8 mouse cellular contexts compared by ENCODE assay signal in genomic region chr8:70754871-70755660, GRCm38 (mm10). TPM values are rescaled to one million over a fixed set of nuclear protein-coding genes. Genes with fewer than 3 reads are reported as not detected.
DNase-seq lines count a peak whose midpoint lies in the region; ATAC-seq and TF ChIP-seq lines count a peak whose summit lies in the region.
"Had no signal": no experiment of that assay in that cellular context is flagged by ENCODE, and none has a peak within 500 bp of the region (broad histone marks: within the 10 kb centered on the region; RNA-seq: fewer than 3 reads in every experiment).

No protein-coding gene starts in this region.

- no peak for TF ChIP-seq CTCF in C2C12 (IDR thresholded peaks at IDR 0.05; ENCODE audit: control insufficient read depth, insufficient read depth, insufficient read length)

- peak overlapping the region; percentile 49 for H3K9ac ChIP-seq in ES-E14 (ENCODE audit: insufficient read depth, low read depth, low read length, poor library complexity, severe bottlenecking)
- H3K9ac ChIP-seq in heart, embryonic 13.5 days: peak overlapping the region; percentile 89
- peak overlapping the region; percentile 69 for H3K9ac ChIP-seq in liver, embryonic 16.5 days (ENCODE audit: low read depth, low read length)

- no peak for ATAC-seq in heart, embryonic 13.5 days (ENCODE audit: extremely low read depth, insufficient number of reproducible peaks, low FRiP score, low TSS enrichment)
- peak; percentile 1 for ATAC-seq in liver, embryonic 16.5 days (ENCODE audit: low read depth)

- WGBS in heart, embryonic 13.5 days: 14% methylated on average over 50 of the region's 50 CpGs
- WGBS in liver, embryonic 16.5 days (ENCODE audit: insufficient replicate concordance): 14% methylated on average over 50 of the region's 50 CpGs

- no peak for DNase-seq in ES-E14 (ENCODE audit: low read depth, low spot score)
- DNase-seq in cerebellum, postnatal 10 days: peak; percentile 90 to 93
- peak; percentile 50 to 80 for DNase-seq in kidney, postnatal 25 days
- peak; percentile 79 for DNase-seq in right cerebral cortex, adult 18-20 months

- peak overlapping the region; percentile 61 for H3ac ChIP-seq in C2C12 (ENCODE audit: control insufficient read depth, insufficient read length, low read depth)

- H3K27me3 ChIP-seq in C2C12 (ENCODE audit: control insufficient read depth, insufficient read depth, insufficient read length): no peaks in the 10 kb centered on the region
- peaks cover 8% of the 10 kb centered on the region for H3K27me3 ChIP-seq in heart, embryonic 13.5 days (replicated peaks)
- no peaks in the 10 kb centered on the region for H3K27me3 ChIP-seq in liver, embryonic 16.5 days (ENCODE audit: control insufficient read depth, insufficient read depth, low read depth, low read length)

- H3K36me3 ChIP-seq in C2C12 (ENCODE audit: control insufficient read depth, insufficient read depth) (peaks cover 10% of the 10 kb centered on the region), ES-E14 (ENCODE audit: control insufficient read depth, insufficient read depth, low read length, poor library complexity, severe bottlenecking) (peaks cover 3% of the 10 kb centered on the region; the same call in 1 of the 2 replicates)
- H3K36me3 ChIP-seq in heart, embryonic 13.5 days: peaks cover 30% of the 10 kb centered on the region
- H3K36me3 ChIP-seq in liver, embryonic 16.5 days (ENCODE audit: control insufficient read depth, insufficient read depth): peaks cover 4% of the 10 kb centered on the region; the same call in 1 of the 2 replicates

- peak overlapping the region; percentile 98 for H3K4me2 ChIP-seq in heart, embryonic 13.5 days
- peak overlapping the region; percentile 86 for H3K4me2 ChIP-seq in liver, embryonic 16.5 days (ENCODE audit: low read depth, low read length)

- H3K4me3 ChIP-seq in C2C12 (ENCODE audit: insufficient read depth, poor library complexity, severe bottlenecking) (peak overlapping the region; percentile 49), ES-E14 (ENCODE audit: insufficient read depth in 1 of 2, low read depth in 1 of 2, low read length in 2 of 2, poor library complexity in 1 of 2, severe bottlenecking in 1 of 2) (peak overlapping the region; percentile 70 to 90)
- peak overlapping the region; percentile 70 for H3K4me3 ChIP-seq in heart, embryonic 13.5 days
- peak overlapping the region; percentile 69 for H3K4me3 ChIP-seq in liver, embryonic 16.5 days (ENCODE audit: low read depth, low read length)

- peaks cover 6 to 15% of the 10 kb centered on the region in 2 experiments; a peak in 3 of 4 replicates for H3K4me1 ChIP-seq in ES-E14 (ENCODE audit: control insufficient read depth in 2 of 2, insufficient read depth in 2 of 2, low read length in 2 of 2, poor library complexity in 1 of 2)
- peaks cover 47% of the 10 kb centered on the region for H3K4me1 ChIP-seq in heart, embryonic 13.5 days
- H3K4me1 ChIP-seq in liver, embryonic 16.5 days (ENCODE audit: control insufficient read depth, low read depth, low read length): peaks cover 38% of the 10 kb centered on the region

- H3K79me3 ChIP-seq in C2C12 (ENCODE audit: low read depth): no peaks in the 10 kb centered on the region

- in situ Hi-C loops in ES-E14 (cut with MboI; ENCODE audit: low sequenced_read_pairs in 2 of 2, unreplicated experiment in 2 of 2): loop anchor here (5.0 kb wide), 1 partner anchor 38 kb away; the partner anchor contains the start of gene Gm3336 (in 2 of the 2)

- H3K79me2 ChIP-seq in C2C12 (ENCODE audit: control insufficient read depth, insufficient read depth): peaks cover 9% of the 10 kb centered on the region

- H3K27ac ChIP-seq in ES-E14 (ENCODE audit: insufficient read depth, low read depth, low read length, poor library complexity, severe bottlenecking): no peak overlapping the region
- H3K27ac ChIP-seq in heart, embryonic 13.5 days (replicated peaks): peak overlapping the region; percentile 51; the same call in 1 of the 2 replicates
- H3K27ac ChIP-seq in liver, embryonic 16.5 days (ENCODE audit: low read length): 0 out of 2 replicates have a peak overlapping the region, but pooled peaks have one; percentile 31

- no peaks in the 10 kb centered on the region for H3K9me3 ChIP-seq in ES-E14 (ENCODE audit: control insufficient read depth, insufficient read depth, low read depth, low read length)
- H3K9me3 ChIP-seq in heart, embryonic 13.5 days: no peaks in the 10 kb centered on the region
- no peaks in the 10 kb centered on the region for H3K9me3 ChIP-seq in liver, embryonic 16.5 days (replicated peaks; ENCODE audit: control insufficient read depth, low read length)

TF ChIP-seq in C2C12, 6 proteins besides CTCF, POLR2A, EP300 and RAD21:
- peak; percentile 60 for TF ChIP-seq USF1 (IDR thresholded peaks at IDR 0.05; ENCODE audit: low read depth)
- TF ChIP-seq MAX (IDR thresholded peaks at IDR 0.05): no peak
- no peak for TF ChIP-seq CEBPB (IDR thresholded peaks at IDR 0.05; ENCODE audit: low read depth)
- TF ChIP-seq MYOD1 (IDR thresholded peaks at IDR 0.05; ENCODE audit: control insufficient read depth, insufficient read length, low read depth): no peak
- TF ChIP-seq FOSL1 (IDR thresholded peaks at IDR 0.05; ENCODE audit: insufficient read depth, low read length, poor library complexity, severe bottlenecking): no peak
- TF ChIP-seq MYOG (IDR thresholded peaks at IDR 0.05; ENCODE audit: control insufficient read depth, extremely low read depth, insufficient read length): no peak

TF ChIP-seq in ES-E14, 5 proteins besides CTCF, POLR2A, EP300 and RAD21:
- TF ChIP-seq ZNF384 (IDR thresholded peaks at IDR 0.05; ENCODE audit: low read depth, low read length): no peak

RNA-seq across cellular contexts. Expression of gene Rab3a, which starts 0.6 kb away (rescaled TPM):
- 14.4 TPM for polyA plus RNA-seq in C2C12 (2012; fragmentation: generic; extraction: Trizol)
- total RNA-seq in ES-E14 (2012; rRNA removed): 4.3 and 5.2 TPM in 2 replicates
- polyA plus RNA-seq in heart, embryonic 13.5 days (2015; fragmentation: Nextera tagmentation; extraction: Ambion mirVana): 17.4 and 23.2 TPM in 2 replicates
- polyA plus RNA-seq in liver, embryonic 16.5 days (2015; fragmentation: Nextera tagmentation; extraction: Ambion mirVana): 2.2 and 3.4 TPM in 2 replicates

RNA-seq across cellular contexts. Expression of gene Mpv17l2, which starts 5.7 kb away (rescaled TPM):
- 86.8 TPM for polyA plus RNA-seq in C2C12 (2012; fragmentation: generic; extraction: Trizol)
- 49.9 and 58.2 TPM in 2 replicates for total RNA-seq in ES-E14 (2012; rRNA removed)
- polyA plus RNA-seq in heart, embryonic 13.5 days (2015; fragmentation: Nextera tagmentation; extraction: Ambion mirVana): 41.6 and 48.4 TPM in 2 replicates
- 31.4 and 32.1 TPM in 2 replicates for polyA plus RNA-seq in liver, embryonic 16.5 days (2015; fragmentation: Nextera tagmentation; extraction: Ambion mirVana)

RNA-seq across cellular contexts. Expression of gene Pik3r2, which starts 21.4 kb away (rescaled TPM):
- 71.7 TPM for polyA plus RNA-seq in C2C12 (2012; fragmentation: generic; extraction: Trizol)
- total RNA-seq in ES-E14 (2012; rRNA removed): 52.7 and 71.0 TPM in 2 replicates
- 34.9 and 36.5 TPM in 2 replicates for polyA plus RNA-seq in heart, embryonic 13.5 days (2015; fragmentation: Nextera tagmentation; extraction: Ambion mirVana)
- polyA plus RNA-seq in liver, embryonic 16.5 days (2015; fragmentation: Nextera tagmentation; extraction: Ambion mirVana): 12.2 and 13.9 TPM in 2 replicates

RNA-seq across cellular contexts. Expression of gene Pde4c, which starts 31.5 kb away (rescaled TPM):
- polyA plus RNA-seq in C2C12 (2012; fragmentation: generic; extraction: Trizol): 0.01 TPM
- total RNA-seq in ES-E14 (2012; rRNA removed): 1.6 and 4.5 TPM in 2 replicates
- polyA plus RNA-seq in heart, embryonic 13.5 days (2015; fragmentation: Nextera tagmentation; extraction: Ambion mirVana): 0.14 TPM in 1 of 2 replicates, not detected in the other
- 1.5 and 2.2 TPM in 2 replicates for polyA plus RNA-seq in liver, embryonic 16.5 days (2015; fragmentation: Nextera tagmentation; extraction: Ambion mirVana)

RNA-seq across cellular contexts. Expression of gene Gm3336, which starts 36.7 kb away (rescaled TPM):
- polyA plus RNA-seq in C2C12 (2012; fragmentation: generic; extraction: Trizol): not detected
- 1.8 and 3.9 TPM in 2 replicates for total RNA-seq in ES-E14 (2012; rRNA removed)
- not detected in 2 replicates for polyA plus RNA-seq in heart, embryonic 13.5 days (2015; fragmentation: Nextera tagmentation; extraction: Ambion mirVana)
- 0.40 and 0.47 TPM in 2 replicates for polyA plus RNA-seq in liver, embryonic 16.5 days (2015; fragmentation: Nextera tagmentation; extraction: Ambion mirVana)
- total RNA-seq: hematopoietic stem cell, adult 5-6 weeks had no signal
